Mouse (Mus musculus): ENCODE data around the gene 5730507C01Rik.
"Not testable (repeated sequence)": the region's sequence is repeated elsewhere in the genome, so short reads cannot be mapped to it uniquely, and the experiment has no call there.

The 5730507C01Rik gene

GRCm38 (mm10) chr12:18514171-18514570 is at the start of gene 5730507C01Rik:
TSS of gene 5730507C01Rik (plus strand) at chr12:18514510.
- DNase-seq (ENCODE audit: low read depth, low spot score): no peak

DNA sequence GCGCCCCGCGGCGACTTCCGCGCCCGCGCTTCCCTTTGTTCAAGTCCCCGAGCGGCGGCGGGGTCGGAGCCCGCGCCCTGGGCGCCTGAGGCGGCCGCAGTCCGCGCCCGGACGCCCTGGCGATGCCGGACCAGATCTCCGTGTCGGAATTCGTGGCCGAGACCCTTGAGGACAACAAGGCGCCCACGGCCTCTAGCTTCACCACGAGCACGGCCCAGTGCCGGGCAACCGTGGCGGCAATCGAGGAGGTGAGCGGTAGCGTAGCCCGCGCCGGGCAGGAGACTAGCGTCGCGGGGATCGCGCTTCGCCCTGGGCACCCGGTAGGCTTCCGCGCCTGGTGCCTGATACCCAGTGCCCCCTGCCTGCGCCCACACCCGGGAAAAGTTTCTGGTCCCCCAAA is 306 bp downstream of the 5730507C01Rik start:
- not testable (repeated sequence) for DNase-seq (ENCODE audit: low read depth, low spot score)

DNA sequence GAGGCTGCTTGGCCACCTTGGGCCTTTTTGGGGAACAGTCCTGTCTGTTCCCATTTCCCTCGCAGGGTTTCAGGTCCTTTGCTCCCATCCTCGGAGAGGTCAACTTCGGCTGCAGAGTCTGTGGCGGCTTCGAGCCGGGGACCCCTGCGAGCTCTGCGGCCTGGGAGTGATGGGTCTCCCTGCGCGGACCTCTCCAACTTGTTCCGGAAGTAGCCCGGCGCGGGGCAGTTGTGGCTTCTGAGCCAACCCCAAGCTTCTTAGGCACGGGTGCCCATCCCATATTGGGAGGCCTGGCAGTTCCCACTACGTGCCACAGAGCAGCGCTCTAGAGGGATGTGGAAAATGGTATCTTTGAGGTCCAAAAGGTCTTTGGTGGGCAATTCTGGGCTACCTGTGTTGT is 767 bp downstream of the 5730507C01Rik start:
- DNase-seq (ENCODE audit: low read depth, low spot score): not testable (repeated sequence)

Measured in 3T3-L1 (cell line).